Mouse (Mus musculus): Measurements from ENCODE around the gene Mtx1.

DNA sequence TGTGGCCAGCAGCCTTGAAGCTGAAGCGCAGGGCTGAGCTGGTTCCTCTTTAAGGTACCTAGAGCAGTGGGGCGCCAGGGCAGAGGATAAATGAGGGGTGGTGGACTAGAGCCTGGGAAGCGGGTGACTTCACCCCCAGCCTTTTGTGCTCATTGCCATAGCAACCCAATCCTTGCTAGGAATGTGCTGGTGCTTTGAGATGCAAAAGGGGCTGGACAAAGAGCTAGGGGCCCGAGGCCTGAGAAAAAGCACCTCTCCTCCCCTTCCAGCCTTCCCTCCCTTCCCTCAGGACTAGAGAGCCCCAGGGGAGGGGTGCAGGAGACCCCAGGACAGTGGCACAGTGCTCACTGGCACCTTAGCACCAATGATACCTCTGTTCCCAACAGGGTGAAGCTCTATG, 970 bp downstream of the Mtx1 start:
- TF ChIP-seq EP300 (IDR thresholded peaks at IDR 0.05; ENCODE audit: low read depth) (no peak), CTCF (IDR thresholded peaks at IDR 0.05; ENCODE audit: low read depth) (no peak)
